Mouse (Mus musculus): Measurements from ENCODE around the gene Gm12166. TPM values are rescaled to one million over a fixed set of nuclear protein-coding genes. Genes with fewer than 3 reads are reported as not detected.

Gm12166 gene
- total RNA-seq (2023), result 2.1 TPM

DNA sequence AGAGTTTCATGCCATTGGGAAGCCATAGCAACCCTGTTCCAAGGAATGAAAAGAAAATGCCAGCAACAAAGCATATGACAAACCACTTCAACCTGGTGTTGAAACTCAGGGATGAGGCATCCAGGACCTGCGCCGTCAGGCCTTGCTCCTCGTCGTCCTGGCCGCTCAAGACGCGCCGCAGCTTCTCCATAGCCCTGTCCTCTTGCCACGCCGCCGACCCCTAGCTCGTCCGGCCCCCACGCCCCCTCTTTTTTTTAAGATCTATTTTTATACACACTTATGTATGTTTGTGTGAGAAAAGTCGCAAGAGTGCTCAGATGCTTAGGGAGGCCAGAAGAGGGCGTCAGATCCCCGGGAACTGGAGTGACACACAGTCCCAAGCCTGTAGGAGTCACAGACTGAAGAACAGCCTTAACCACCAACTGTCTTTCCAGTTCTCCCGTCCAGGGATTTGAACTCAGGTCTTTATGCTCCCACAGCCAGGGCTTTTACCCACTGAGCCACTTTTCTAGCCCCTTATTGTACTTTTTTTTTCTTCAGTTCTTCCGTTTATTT is at the start of gene Gm12166:
TSS of gene Gm12166 (minus strand) at position 217 of the 555 bp plus-strand sequence.

DNA sequence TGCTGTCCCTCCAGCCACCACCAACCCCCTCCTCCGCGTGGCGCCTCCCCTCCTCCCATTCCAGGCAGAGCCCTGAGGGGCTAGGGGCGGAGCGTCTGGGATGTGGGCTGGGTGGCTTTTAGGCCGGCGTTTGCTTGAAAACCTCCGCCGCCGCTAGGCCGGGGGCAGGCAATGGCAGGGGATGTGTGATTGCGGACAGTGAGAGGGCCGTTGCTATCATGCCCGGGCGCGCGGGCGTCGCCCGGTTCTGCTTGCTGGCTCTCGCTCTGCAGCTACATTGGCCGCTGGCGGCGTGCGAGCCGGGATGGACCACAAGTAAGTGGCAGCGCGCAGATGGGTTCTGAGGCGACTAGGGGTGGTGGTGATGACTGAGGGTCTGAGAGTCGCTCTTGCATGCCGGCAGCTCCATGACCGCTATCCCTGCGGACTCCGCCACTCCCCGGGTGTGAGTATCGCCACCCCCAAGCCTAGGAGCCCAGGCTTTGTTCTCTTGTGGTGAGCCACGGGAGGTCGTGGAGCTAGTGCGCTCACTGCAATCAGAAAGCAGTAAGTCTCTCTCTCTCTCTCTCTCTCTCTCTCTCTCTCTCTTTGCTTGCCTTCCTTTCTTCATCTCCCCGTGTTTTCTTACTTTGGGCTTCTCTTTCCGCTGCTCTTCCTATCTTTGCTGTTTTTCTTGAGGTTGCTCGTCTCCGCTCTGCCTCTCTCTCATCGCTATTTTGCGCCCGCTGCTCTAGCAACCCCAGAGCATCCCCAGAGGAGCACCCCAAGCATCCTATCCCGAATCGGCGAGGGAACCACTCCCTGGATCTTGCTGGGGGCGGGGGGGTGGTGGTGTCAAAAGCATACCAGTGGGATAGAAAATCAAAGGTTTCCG is 4.0 kb upstream of the Gm12166 start, which contains the start of gene Adam19:
TSS of gene Adam19 (plus strand) at position 97 of the 874 bp plus-strand sequence.

Other genes starting within 250 kb of the Gm12166 start
- 169 TPM for gene Clint1, start 200.3 kb downstream of the Gm12166 start, total RNA-seq (2023)
- 6.5 TPM for gene Lsm11, start 107.4 kb downstream of the Gm12166 start, total RNA-seq (2023)
- 15.5 TPM for gene Thg1l, start 96.8 kb downstream of the Gm12166 start, total RNA-seq (2023)
- not detected for gene Sox30, start 72.0 kb downstream of the Gm12166 start, total RNA-seq (2023)
- gene Adam19, start 3.7 kb upstream of the Gm12166 start, total RNA-seq (2023), result 35.9 TPM
- gene Nipal4, start 114.2 kb upstream of the Gm12166 start, total RNA-seq (2023), result 0.15 TPM
- not detected for gene Fndc9, start 183.2 kb upstream of the Gm12166 start, total RNA-seq (2023)

Measured in CD4-positive naive resting alpha-beta T cell, adult 76 days (primary cell).